In the genomic region with DNA sequence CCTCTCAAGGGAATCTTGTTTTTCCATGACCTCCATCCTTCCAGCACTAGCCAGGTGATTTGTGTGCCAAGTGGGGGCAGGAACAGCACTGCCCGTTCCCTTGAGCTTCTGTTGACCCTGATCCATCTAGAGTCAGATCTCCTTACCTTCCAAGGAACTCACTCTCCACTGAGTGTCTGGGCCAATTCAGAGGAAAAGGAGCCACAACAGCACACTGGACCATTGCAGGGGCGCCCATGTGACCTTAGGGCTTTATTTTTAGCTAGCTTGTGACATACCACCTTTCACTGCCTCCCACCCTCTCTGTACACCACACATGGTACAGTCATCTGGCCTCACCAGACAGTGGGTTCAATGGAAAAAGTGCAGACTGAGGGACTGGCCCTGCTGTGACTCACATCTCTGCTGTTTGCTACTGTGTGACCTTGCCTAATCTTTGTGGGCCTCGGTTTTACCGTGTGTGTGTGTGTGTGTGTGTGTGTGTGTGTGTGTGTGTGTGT, we compare ENCODE assay signal across 11 mouse cellular contexts.
DNase-seq lines count a peak whose midpoint lies in the region; ATAC-seq and TF ChIP-seq lines count a peak whose summit lies in the region.
"Had no signal": no experiment of that assay in that cellular context is flagged by ENCODE, and none has a peak within 500 bp of the region (broad histone marks: within the 10 kb centered on the region; RNA-seq: fewer than 3 reads in every experiment).

No protein-coding gene starts in this region.

- no peak for TF ChIP-seq CTCF in embryonic fibroblast, embryonic 13.5 days (IDR thresholded peaks at IDR 0.05; ENCODE audit: borderline replicate concordance, insufficient read depth, low read length)
- TF ChIP-seq CTCF in stomach, postnatal 0 days (IDR thresholded peaks at IDR 0.05; ENCODE audit: low read depth): no peak

- no peak overlapping the region for H3K4me2 ChIP-seq in stomach, postnatal 0 days (replicated peaks; ENCODE audit: low read depth)
- H3K4me2 ChIP-seq: hindbrain, embryonic 12.5 days; limb, embryonic 12.5 days had no signal

- peak overlapping the region; percentile 43; the same call in 1 of the 2 replicates for H3K27ac ChIP-seq in embryonic fibroblast, embryonic 13.5 days (ENCODE audit: insufficient read depth, low read length)
- 0 out of 2 replicates have a peak overlapping the region, but pooled peaks have one; percentile 6 for H3K27ac ChIP-seq in stomach, postnatal 0 days (replicated peaks)
- no peak overlapping the region for H3K27ac ChIP-seq in embryonic facial prominence, embryonic 10.5 days (replicated peaks)
- H3K27ac ChIP-seq: hindbrain, embryonic 12.5 days; limb, embryonic 12.5 days had no signal

- H3K4me1 ChIP-seq in embryonic fibroblast, embryonic 13.5 days (ENCODE audit: control insufficient read depth, insufficient read depth, low read length): peaks cover 17% of the 10 kb centered on the region
- peaks cover 5% of the 10 kb centered on the region; the same call in 1 of the 2 replicates for H3K4me1 ChIP-seq in stomach, postnatal 0 days (replicated peaks; ENCODE audit: control insufficient read depth, insufficient read depth)
- peaks cover 34% of the 10 kb centered on the region for H3K4me1 ChIP-seq in embryonic facial prominence, embryonic 10.5 days

- H3K36me3 ChIP-seq in stomach, postnatal 0 days (ENCODE audit: control insufficient read depth, insufficient read depth, low read length): no peaks in the 10 kb centered on the region
- H3K36me3 ChIP-seq in embryonic facial prominence, embryonic 10.5 days (replicated peaks): no peaks in the 10 kb centered on the region
- H3K36me3 ChIP-seq: hindbrain, embryonic 12.5 days; limb, embryonic 12.5 days had no signal

- WGBS in stomach, postnatal 0 days: 62% methylated on average over 4 of the region's 4 CpGs
- 87% methylated on average over 4 of the region's 4 CpGs for WGBS in embryonic facial prominence, embryonic 10.5 days

- H3K9me3 ChIP-seq in stomach, postnatal 0 days (ENCODE audit: control insufficient read depth, low read length): no peaks in the 10 kb centered on the region
- no peaks in the 10 kb centered on the region for H3K9me3 ChIP-seq in embryonic facial prominence, embryonic 10.5 days
- H3K9me3 ChIP-seq: hindbrain, embryonic 12.5 days; limb, embryonic 12.5 days had no signal

- no peak; the same call in 1 of the 2 replicates for TF ChIP-seq POLR2A in embryonic fibroblast, embryonic 13.5 days (IDR thresholded peaks at IDR 0.05; ENCODE audit: low read depth, low read length)

- peak; percentile 81 for ATAC-seq in stomach, postnatal 0 days (ENCODE audit: low FRiP score, low TSS enrichment)

- intact Hi-C loops in heart, postnatal 14 days (cut with DNase I): no loop called here

- H3K4me3 ChIP-seq in embryonic fibroblast, embryonic 13.5 days (ENCODE audit: insufficient read depth, low read length): no peak overlapping the region
- H3K4me3 ChIP-seq in stomach, postnatal 0 days (ENCODE audit: low read depth, low read length): no peak overlapping the region
- no peak overlapping the region for H3K4me3 ChIP-seq in embryonic facial prominence, embryonic 10.5 days
- H3K4me3 ChIP-seq: hindbrain, embryonic 12.5 days; limb, embryonic 12.5 days had no signal

- DNase-seq in heart, adult 11 months: peak; percentile 93
- no peak for DNase-seq in heart, postnatal 14 days
- DNase-seq in ovary, postnatal 36 days (ENCODE audit: low spot score): peak; percentile 16
- no peak for DNase-seq in ovary, postnatal 10 days (ENCODE audit: low spot score)
- peak; percentile 50 for DNase-seq in stomach, postnatal 0 days (ENCODE audit: low spot score)
- DNase-seq in embryonic facial prominence, embryonic 10.5 days (ENCODE audit: low spot score): no peak
- DNase-seq in urinary bladder, postnatal 25 days (ENCODE audit: low spot score): no peak
- DNase-seq: cerebellum, postnatal 14 days had no signal

- H3K9ac ChIP-seq in stomach, postnatal 0 days (ENCODE audit: low read length): no peak overlapping the region
- H3K9ac ChIP-seq: hindbrain, embryonic 12.5 days; limb, embryonic 12.5 days had no signal

- TF ChIP-seq EP300 in stomach, postnatal 0 days (optimal IDR thresholded peaks at IDR 0.05): no peak

- no peaks in the 10 kb centered on the region for H3K27me3 ChIP-seq in stomach, postnatal 0 days (ENCODE audit: control insufficient read depth, insufficient read depth, low read length)
- H3K27me3 ChIP-seq in embryonic facial prominence, embryonic 10.5 days (replicated peaks; ENCODE audit: low read depth, poor library complexity, severe bottlenecking): no peaks in the 10 kb centered on the region
- H3K27me3 ChIP-seq: hindbrain, embryonic 12.5 days; limb, embryonic 12.5 days had no signal

Comparison
In these comparisons a context has a peak if more than half of its experiments do, and no peak if none do; other contexts are left out.
1. DNase-seq: peak in heart, adult 11 months (single experiment), ovary, postnatal 36 days (single experiment) and stomach, postnatal 0 days (single experiment); none in heart, postnatal 14 days (0 of 2), ovary, postnatal 10 days (single experiment), embryonic facial prominence, embryonic 10.5 days (single experiment) and urinary bladder, postnatal 25 days (single experiment).